18 mouse cellular contexts compared by ENCODE assay signal in the genomic region with DNA sequence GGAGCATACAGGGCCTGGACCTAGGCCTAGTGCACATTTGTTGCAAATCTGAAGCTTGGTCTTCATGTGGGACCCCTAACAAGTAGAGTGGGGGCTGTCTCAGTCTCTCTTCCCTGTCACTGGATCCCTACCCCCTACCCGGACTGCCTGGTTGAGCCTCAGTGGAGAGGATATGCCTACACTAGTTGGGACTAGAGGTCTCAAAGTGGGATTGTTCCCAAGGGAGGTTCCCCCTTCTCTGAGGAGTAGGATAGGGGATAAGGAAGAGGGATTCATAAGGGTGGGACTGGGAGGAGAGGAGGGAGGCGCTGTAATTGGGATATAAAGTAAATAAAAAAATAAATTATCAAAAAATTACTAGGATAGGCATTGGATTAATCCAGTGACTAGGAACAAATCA.
"Had no signal": no experiment of that assay in that cellular context is flagged by ENCODE, and none has a peak within 500 bp of the region (broad histone marks: within the 10 kb centered on the region; RNA-seq: fewer than 3 reads in every experiment).

No protein-coding gene starts in this region.

- H3K9ac ChIP-seq: liver, embryonic 15.5 days; liver, postnatal 0 days; lung, embryonic 15.5 days; neural tube, embryonic 13.5 days; stomach, embryonic 15.5 days had no signal

- H3K4me2 ChIP-seq: liver, embryonic 15.5 days; lung, embryonic 15.5 days; midbrain, embryonic 11.5 days; neural tube, embryonic 13.5 days; stomach, embryonic 15.5 days had no signal

- H3K4me1 ChIP-seq: liver, embryonic 15.5 days; lung, embryonic 15.5 days; megakaryocyte, embryonic 14.5 days; neural tube, embryonic 13.5 days; stomach, embryonic 15.5 days had no signal

- H3K36me3 ChIP-seq: liver, embryonic 15.5 days; lung, embryonic 15.5 days; neural tube, embryonic 13.5 days; stomach, embryonic 15.5 days had no signal

- H3K9me3 ChIP-seq: liver, embryonic 15.5 days; lung, embryonic 15.5 days; neural tube, embryonic 13.5 days; stomach, embryonic 15.5 days had no signal

- DNase-seq: liver, postnatal 0 days; lung, adult 2 months; lung, postnatal 14 days; lung, postnatal 36 days; right cerebral cortex, postnatal 14 days; thymus, adult 2 months; thymus, postnatal 25 days; thymus, postnatal 4 days had no signal

- H3K27ac ChIP-seq: liver, embryonic 15.5 days; lung, embryonic 15.5 days; macrophage; neural tube, embryonic 13.5 days; stomach, embryonic 15.5 days; stomach, postnatal 0 days had no signal

- H3K27me3 ChIP-seq: liver, embryonic 15.5 days; lung, embryonic 15.5 days; megakaryocyte, embryonic 14.5 days; neural tube, embryonic 13.5 days; stomach, embryonic 15.5 days had no signal

- ATAC-seq: liver, postnatal 0 days; lung, postnatal 0 days; midbrain, embryonic 16.5 days had no signal

- H3K4me3 ChIP-seq: liver, embryonic 15.5 days; lung, embryonic 15.5 days; megakaryocyte, embryonic 14.5 days; neural tube, embryonic 13.5 days; stomach, embryonic 15.5 days had no signal
